ENCODE assay signal across 27 mouse cellular contexts in the genomic region with DNA sequence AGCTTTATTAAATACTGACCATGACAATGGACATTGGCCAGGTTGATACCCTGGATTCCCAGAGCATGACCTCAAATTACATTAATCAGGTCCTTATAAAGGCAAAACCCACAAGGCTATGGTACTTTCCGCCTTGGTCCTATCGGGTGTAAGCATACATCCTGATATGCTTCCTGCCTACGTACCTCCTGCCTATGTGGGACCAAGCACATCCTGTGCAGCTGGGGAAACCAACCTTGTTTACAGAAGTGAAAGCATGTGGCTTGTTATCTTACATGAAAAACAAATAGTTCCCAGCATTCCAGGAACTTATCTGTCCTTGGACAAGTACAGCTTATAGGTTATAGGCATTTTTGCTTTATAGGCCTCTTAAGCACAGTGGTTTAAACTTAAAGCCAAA.
A peak's percentile ranks its signal among the peaks of the same experiment; 100 is the strongest.
DNase-seq lines count a peak whose midpoint lies in the region; ATAC-seq lines count a peak whose summit lies in the region.
"Had no signal": no experiment of that assay in that cellular context is flagged by ENCODE, and none has a peak within 500 bp of the region (broad histone marks: within the 10 kb centered on the region; RNA-seq: fewer than 3 reads in every experiment).

No protein-coding gene starts in this region.

- H3K4me3 ChIP-seq in megakaryocyte, embryonic 14.5 days (replicated peaks), result peak overlapping the region; percentile 23
- H3K4me3 ChIP-seq: embryonic facial prominence, embryonic 12.5 days; heart, embryonic 15.5 days; hindbrain, embryonic 13.5 days; limb, embryonic 13.5 days; liver, embryonic 12.5 days had no signal

- ATAC-seq in CD4-positive, CD25-positive, alpha-beta regulatory T cell, adult 4 months, result no peak
- no peak for ATAC-seq in megakaryocyte, adult 5-6 weeks (ENCODE audit: poor library complexity, severe bottlenecking)
- ATAC-seq: forebrain, embryonic 14.5 days; intestine, postnatal 0 days; liver, embryonic 12.5 days had no signal

- peak; percentile 0 for DNase-seq in CD4-positive, CD25-positive, alpha-beta regulatory T cell, adult 2 months (ENCODE audit: low read depth, low spot score)
- peak; percentile 29 for DNase-seq in thymus, postnatal 0 days (ENCODE audit: low spot score)
- DNase-seq in kidney, postnatal 4 days, result no peak
- no peak for DNase-seq in layer of hippocampus, postnatal 36 days
- no peak for DNase-seq in heart, adult 18-20 months
- DNase-seq: adrenal gland, postnatal 14 days; cerebellum, adult 11 months; cerebellum, adult 9-10 months; cerebellum, postnatal 36 days; embryo, embryonic 11 days; gastrocnemius, postnatal 36 days; heart, postnatal 36 days; kidney, adult 9 months; kidney, postnatal 10 days; lung, adult 18-20 months; midbrain, embryonic 14.5 days; right cerebral cortex, postnatal 14 days had no signal

- H3K27me3 ChIP-seq in megakaryocyte, embryonic 14.5 days (replicated peaks), result no peaks in the 10 kb centered on the region
- H3K27me3 ChIP-seq: embryonic facial prominence, embryonic 12.5 days; heart, embryonic 15.5 days; hindbrain, embryonic 13.5 days; limb, embryonic 13.5 days; liver, embryonic 12.5 days had no signal

- no peaks in the 10 kb centered on the region for H3K36me3 ChIP-seq in megakaryocyte, embryonic 14.5 days (replicated peaks; ENCODE audit: low read length)
- H3K36me3 ChIP-seq: embryonic facial prominence, embryonic 12.5 days; heart, embryonic 15.5 days; hindbrain, embryonic 13.5 days; limb, embryonic 13.5 days; liver, embryonic 12.5 days had no signal

- no peaks in the 10 kb centered on the region for H3K9me3 ChIP-seq in megakaryocyte, embryonic 14.5 days
- H3K9me3 ChIP-seq: embryonic facial prominence, embryonic 12.5 days; heart, embryonic 15.5 days; hindbrain, embryonic 13.5 days; limb, embryonic 13.5 days; liver, embryonic 12.5 days had no signal

- peaks cover 9% of the 10 kb centered on the region; the same call in 1 of the 2 replicates for H3K4me1 ChIP-seq in megakaryocyte, embryonic 14.5 days
- H3K4me1 ChIP-seq: embryonic facial prominence, embryonic 12.5 days; heart, embryonic 15.5 days; hindbrain, embryonic 13.5 days; limb, embryonic 13.5 days; liver, embryonic 12.5 days had no signal

Comparison
In these comparisons a context has a peak if more than half of its experiments do, and no peak if none do; other contexts are left out.
1. DNase-seq: peak in CD4-positive, CD25-positive, alpha-beta regulatory T cell, adult 2 months (single experiment) and thymus, postnatal 0 days (single experiment); none in kidney, postnatal 4 days (0 of 2), layer of hippocampus, postnatal 36 days (0 of 2) and heart, adult 18-20 months (0 of 2).